Mouse (Mus musculus) liver, adult (tissue): ENCODE results near the gene Gm4131.
"Not testable (repeated sequence)": the region's sequence is repeated elsewhere in the genome, so short reads cannot be mapped to it uniquely, and the experiment has no call there.

ENCODE experiments used
- GATA4 ChIP-seq: IDR thresholded peaks from 2 replicates; pipeline ENCODE4 v1.6.1; 2014; ENCODE audit warnings: mild to moderate bottlenecking, low read length; ENCODE audit not compliant: insufficient replicate concordance

Gm4131 gene

DNA sequence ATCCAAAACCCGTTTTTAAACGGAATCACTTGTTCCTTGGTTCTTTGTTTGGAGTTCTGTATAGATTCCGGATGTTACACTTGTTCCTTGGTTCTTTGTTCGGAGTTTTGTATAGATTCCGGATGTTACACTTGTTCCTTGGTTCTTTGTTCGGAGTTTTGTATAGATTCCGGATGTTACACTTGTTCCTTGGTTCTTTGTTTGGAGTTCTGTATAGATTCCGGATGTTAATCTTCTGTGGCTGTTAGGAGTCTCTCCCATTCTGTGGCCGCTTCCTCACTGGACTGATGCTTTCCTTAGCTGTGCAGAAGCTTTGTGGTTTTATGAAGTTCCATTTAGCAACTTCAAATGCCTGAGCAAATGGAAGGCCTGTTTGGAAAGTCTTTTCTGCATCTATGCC lies at the start of gene Gm4131:
Gene Gm4131, minus strand, starts transcription at position 101 of the 400 bp plus-strand sequence.
- not testable (repeated sequence) for TF ChIP-seq GATA4

DNA sequence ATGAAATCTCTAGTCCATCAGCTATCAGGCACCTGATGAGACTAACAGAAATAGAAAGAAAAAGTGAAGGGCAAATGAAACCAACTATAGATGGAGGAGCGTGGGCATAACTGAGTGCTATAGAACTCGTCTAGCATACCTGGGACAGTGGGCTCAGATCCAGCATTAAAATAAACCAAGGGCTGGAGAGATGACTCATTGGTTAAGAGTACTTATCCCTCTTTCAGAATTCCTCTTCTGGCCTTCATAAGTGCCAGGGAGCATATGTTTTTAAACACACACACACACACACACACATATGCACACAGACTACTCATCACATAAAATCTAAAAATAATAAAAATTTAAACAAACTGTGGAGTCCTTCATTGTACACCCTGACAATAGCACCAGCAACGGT lies 43.2 kb upstream of the Gm4131 start:
- no peak for TF ChIP-seq GATA4

DNA sequence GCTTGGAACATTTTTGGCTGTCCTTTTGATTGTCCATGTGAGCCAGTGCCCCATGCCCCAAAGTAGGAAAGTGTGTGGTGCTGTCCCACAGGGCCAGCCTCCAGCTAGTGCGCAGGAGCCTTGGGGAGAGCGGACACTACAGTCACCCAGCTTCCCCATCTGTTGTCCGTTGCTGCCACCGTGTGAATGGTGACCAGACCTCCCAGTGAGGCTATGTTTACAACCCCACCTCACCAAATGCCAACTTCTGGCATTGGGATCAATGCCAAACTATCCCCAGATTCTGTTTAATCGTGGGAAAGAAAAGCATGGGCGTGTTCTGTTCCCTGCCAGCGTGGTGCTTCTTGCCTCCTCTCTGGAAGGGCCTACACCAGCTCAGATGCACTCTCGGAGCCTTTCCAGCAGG lies 41.1 kb upstream of the Gm4131 start:
- no peak for TF ChIP-seq GATA4

DNA sequence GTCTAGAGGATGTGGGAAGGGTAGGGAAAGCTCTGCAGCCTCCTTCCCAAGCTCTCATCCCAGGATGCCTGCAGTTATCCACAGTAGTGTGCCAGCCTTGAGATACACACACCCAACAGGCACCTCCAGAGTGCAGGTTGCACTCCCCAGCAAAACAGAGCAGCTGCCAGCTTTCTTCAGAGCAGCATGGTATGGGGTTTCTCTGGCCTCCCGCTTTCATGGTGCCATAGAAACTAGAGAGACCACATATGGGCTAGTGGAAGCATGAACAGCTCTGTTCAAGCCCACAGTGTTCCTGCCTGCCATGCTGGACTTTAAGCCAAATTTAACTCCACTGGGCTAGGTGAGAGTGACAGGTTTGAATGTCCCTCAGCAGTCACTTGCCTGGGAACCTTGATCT lies 36.1 kb upstream of the Gm4131 start:
- no peak for TF ChIP-seq GATA4

DNA sequence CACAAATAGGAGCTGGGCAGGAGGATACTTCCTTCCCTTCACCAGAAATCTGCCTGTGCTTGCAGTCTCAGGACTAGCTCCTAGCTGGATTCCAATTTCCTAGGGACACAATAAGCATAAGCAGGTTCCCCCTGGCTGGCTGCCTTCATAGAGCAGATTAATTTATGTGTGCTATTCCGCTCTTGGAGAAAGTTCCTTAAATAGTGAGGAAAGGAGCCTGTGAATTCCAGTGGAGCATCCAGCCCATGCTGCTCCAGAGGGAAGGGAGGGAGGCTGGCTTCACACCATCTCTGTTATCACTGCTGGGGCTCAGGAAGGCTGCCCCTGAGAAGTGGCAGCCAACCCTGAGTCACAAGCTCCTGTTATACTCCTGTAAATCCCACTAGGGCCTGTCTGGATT lies 35.5 kb upstream of the Gm4131 start:
- no peak for TF ChIP-seq GATA4

DNA sequence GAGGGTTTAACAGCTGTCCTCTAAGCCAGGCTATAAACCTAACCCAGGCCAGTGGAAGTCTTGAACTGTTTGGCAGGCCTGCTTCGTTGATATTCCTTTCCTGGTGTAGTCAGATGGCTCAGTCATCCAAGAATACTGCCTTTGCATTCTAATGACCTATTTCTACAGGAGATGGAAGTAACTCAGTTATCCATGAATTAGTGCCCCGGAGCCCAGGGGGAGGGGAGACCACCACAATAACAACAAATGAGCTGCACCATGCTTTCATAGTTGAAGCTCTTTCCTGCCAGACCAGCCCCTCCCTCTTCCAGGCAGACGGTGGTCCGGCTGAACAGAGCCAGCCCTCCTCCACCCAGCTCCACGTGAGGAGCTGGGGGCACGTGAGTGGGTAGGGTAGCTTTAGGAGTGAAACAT lies 33.4 kb upstream of the Gm4131 start:
- TF ChIP-seq GATA4: no peak

DNA sequence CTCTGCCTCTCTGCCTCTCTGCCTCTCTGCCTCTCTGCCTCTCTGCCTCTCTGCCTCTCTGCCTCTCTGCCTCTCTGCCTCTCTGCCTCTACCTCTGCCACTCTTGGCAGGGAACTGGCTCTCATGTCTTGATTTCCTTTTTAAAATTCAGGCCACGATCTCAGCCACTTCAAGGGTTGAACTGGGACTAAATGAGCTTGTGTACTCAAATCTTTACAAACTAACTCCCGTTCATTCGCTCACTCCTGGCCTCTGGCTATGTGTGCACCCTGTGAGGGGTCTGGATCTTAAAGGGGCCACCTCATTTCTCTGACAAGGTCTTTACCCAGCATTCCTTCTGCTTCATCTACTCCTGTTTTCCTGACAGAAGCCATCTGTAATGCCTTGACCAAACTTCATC lies 18.6 kb upstream of the Gm4131 start:
- TF ChIP-seq GATA4: no peak

GRCm38 (mm10) chr14:62584637-62585036 lies 17.9 kb upstream of the Gm4131 start:
- TF ChIP-seq GATA4: no peak

- no peak for TF ChIP-seq GATA4
Measured at GRCm38 (mm10) chr14:62581768-62582167, 15.0 kb upstream of the Gm4131 start.

GRCm38 (mm10) chr14:62580945-62581344 lies 14.2 kb upstream of the Gm4131 start:
- TF ChIP-seq GATA4: no peak

DNA sequence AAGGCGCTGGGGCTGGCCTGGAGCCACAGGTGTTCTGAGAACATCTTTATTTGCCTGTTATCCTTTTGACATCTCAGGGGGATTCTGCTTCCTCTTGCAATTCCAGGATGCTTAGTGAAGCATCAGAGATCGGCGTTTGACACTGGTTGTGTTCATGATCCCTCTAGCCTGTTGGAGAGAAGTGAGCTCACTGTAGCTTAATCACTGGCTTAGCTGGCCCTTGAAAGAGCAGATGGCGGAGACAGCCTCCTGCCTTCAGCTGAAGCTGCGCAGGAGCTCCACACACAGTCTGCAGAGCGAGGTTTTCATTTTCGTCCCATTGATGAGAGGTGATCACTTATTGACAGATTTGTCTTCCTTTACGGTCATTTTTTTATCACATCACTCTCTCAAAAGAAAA lies 9.1 kb upstream of the Gm4131 start:
- no peak for TF ChIP-seq GATA4

DNA sequence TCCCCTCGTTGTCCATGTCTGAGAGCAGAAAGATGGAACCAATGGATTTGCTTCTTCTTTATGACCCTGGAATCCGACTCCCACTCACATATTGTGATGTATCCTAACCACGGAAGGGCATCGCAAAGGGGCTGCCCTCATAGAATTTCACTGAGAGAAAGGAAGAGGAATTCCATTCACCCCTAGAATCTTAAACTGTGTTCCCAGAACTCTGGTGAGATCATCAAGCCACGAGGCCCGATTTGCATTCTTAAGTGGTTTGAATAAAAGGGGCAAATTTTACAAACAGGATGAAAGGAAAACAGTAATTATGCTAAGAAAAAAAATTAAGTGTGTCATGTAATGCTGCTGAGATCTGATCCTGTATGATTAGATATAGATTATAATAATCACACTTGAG lies 8.2 kb upstream of the Gm4131 start:
- TF ChIP-seq GATA4: no peak

GRCm38 (mm10) chr14:62573454-62573853 lies 6.7 kb upstream of the Gm4131 start:
- no peak for TF ChIP-seq GATA4

GRCm38 (mm10) chr14:62570299-62570698 lies 3.6 kb upstream of the Gm4131 start:
- no peak for TF ChIP-seq GATA4

DNA sequence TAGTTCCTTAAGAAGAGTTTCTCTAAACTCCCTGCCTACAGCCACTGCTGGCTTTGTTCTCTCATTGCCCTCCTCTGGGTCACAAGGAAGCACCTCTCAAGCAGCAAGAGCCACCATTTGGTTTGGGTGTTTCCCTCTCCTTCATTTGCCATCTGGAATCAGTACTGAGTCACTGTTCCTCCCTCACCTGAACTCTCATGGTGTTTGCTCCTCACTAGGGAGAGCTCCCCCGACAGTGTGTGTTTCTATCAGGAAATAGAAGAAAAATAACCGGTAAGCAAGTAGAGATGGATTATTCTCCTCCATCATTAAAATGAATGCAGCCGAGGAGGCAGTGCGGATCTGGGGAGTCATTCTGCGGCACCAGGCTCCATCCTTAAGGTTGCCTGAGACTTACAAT lies 2.7 kb upstream of the Gm4131 start:
- no peak for TF ChIP-seq GATA4

DNA sequence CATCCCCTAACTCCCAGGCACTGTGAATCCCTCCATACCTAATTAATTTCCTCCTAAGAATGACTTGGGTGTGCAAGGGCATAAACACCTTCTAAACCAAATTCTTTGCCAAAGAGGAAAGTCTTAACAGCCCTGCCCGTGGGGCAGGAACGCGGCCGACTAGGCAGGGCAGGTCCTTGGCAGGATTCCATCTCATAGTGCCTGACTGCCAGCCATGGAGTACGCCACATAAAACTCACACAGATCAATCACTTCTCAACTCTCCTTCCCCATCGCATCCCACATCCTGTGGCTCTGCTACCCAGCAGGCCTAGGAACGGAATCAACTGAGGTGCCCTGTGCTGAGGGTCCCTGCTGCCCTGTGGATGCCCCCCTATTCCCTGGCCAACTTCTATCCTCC lies 3.0 kb downstream of the Gm4131 start:
- no peak for TF ChIP-seq GATA4

DNA sequence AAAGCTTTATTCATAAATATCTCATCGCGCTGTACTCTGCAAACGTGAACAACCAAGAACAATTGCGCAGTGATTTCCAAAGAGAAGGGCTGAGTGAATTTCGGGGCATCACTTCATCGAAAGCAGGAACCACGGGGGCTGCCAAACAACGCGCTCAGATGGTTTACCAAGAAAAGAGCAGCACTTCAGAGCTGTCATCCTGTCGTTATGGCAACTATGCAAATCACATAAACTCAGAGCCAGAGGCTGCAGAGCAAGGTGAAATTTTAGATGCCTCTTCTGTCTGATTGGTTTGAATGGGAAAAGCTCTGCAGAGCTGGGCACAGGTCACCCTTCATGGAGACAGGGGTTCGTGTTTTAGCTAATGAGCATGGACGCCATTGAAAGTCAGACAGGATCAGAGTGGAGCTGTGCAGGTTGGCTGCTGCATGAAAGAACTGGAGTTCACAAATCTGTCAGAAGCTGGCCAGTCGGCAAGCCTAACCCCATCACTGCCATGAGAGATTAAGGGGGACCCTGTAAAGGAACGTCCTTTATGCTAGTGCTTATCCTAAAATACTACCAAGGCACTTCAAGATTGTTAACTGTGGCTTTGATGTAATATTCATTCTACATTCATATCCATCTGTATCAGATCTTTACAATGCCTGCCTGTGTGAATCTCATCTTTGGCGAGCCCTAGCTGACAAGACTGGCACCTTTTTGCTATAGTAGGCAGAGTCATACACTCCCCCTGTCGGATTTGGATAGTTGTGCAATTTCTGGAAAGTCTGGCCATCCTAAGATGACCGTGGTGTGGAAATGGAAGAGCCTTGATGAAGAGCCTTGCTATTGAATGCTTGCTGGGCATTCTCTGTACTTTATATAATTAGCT lies 4.6 kb downstream of the Gm4131 start:
- TF ChIP-seq GATA4: no peak
